Mouse (Mus musculus): ENCODE results near the gene Ppp2r5a. TPM values are rescaled to one million over a fixed set of nuclear protein-coding genes. Genes with fewer than 3 reads are reported as not detected.

Gene Ppp2r5a
- polyA plus RNA-seq, 1 experiment, result 28.1 TPM

GRCm38 (mm10) chr1:191369140-191369539, 33.9 kb downstream of the Ppp2r5a start:
- Histone ChIP-seq H3K4me3 (no peak overlapping the region), H3K79me2 (ENCODE audit: control insufficient read depth, insufficient read depth) (peaks cover 10% of the 10 kb centered on the region), H3ac (ENCODE audit: control insufficient read depth, insufficient read length) (no peak overlapping the region), H3K36me3 (ENCODE audit: control insufficient read depth, insufficient read depth) (peaks cover 20% of the 10 kb centered on the region), H3K4me2 (ENCODE audit: low read depth) (no peak overlapping the region), H3K27me3 (ENCODE audit: control insufficient read depth, insufficient read depth, insufficient read length) (no peaks in the 10 kb centered on the region)
- no peak for TF ChIP-seq USF1 (IDR thresholded peaks at IDR 0.05; ENCODE audit: low read depth)
- TF ChIP-seq POLR2A (IDR thresholded peaks at IDR 0.05; ENCODE audit: insufficient read length, low read depth), result no peak
- TF ChIP-seq E2F4 (IDR thresholded peaks at IDR 0.05; ENCODE audit: insufficient read depth), result no peak
- TF ChIP-seq MAX (IDR thresholded peaks at IDR 0.05; ENCODE audit: low read depth), result no peak
- TF ChIP-seq MYOD1 (IDR thresholded peaks at IDR 0.05; ENCODE audit: control insufficient read depth in 1 of 3, insufficient read length in 2 of 3, low read depth in 2 of 3), result no peak
- TF ChIP-seq MYOG (IDR thresholded peaks at IDR 0.05; ENCODE audit: control insufficient read depth in 1 of 3, insufficient read depth in 1 of 3, insufficient read length in 2 of 3, low read depth in 2 of 3), result no peak

GRCm38 (mm10) chr1:191368193-191368592, 34.9 kb downstream of the Ppp2r5a start:
- TF ChIP-seq SRF (IDR thresholded peaks at IDR 0.05; ENCODE audit: control insufficient read depth, insufficient read length, low read depth) (no peak), USF1 (IDR thresholded peaks at IDR 0.05; ENCODE audit: low read depth) (no peak), REST (IDR thresholded peaks at IDR 0.05; ENCODE audit: insufficient read depth, insufficient read length) (no peak), CEBPB (IDR thresholded peaks at IDR 0.05; ENCODE audit: insufficient read depth, poor library complexity, severe bottlenecking) (no peak), TCF12 (IDR thresholded peaks at IDR 0.05; ENCODE audit: insufficient read depth, poor library complexity, severe bottlenecking) (no peak), POLR2A (IDR thresholded peaks at IDR 0.05; ENCODE audit: insufficient read length, low read depth) (no peak), POLR2AphosphoS2 (IDR thresholded peaks at IDR 0.05; ENCODE audit: insufficient read length, low read depth) (no peak), MYOD1 (IDR thresholded peaks at IDR 0.05; ENCODE audit: control insufficient read depth in 1 of 3, insufficient read length in 2 of 3, low read depth in 2 of 3) (no peak)
- peaks cover 20% of the 10 kb centered on the region for H3K36me3 ChIP-seq (ENCODE audit: control insufficient read depth, insufficient read depth)

GRCm38 (mm10) chr1:191364477-191364876, 38.6 kb downstream of the Ppp2r5a start:
- no peak overlapping the region for H3ac ChIP-seq (ENCODE audit: control insufficient read depth, insufficient read length)
- H3K36me3 ChIP-seq (ENCODE audit: control insufficient read depth, insufficient read depth), result peaks cover 21% of the 10 kb centered on the region
- H3K4me2 ChIP-seq (ENCODE audit: low read depth), result no peak overlapping the region
- H3K4me3 ChIP-seq, result no peak overlapping the region
- H3K27me3 ChIP-seq (ENCODE audit: control insufficient read depth, insufficient read depth, insufficient read length), result no peaks in the 10 kb centered on the region
- TF ChIP-seq TCF3 (IDR thresholded peaks at IDR 0.05; ENCODE audit: insufficient read length, low read depth) (no peak), REST (IDR thresholded peaks at IDR 0.05; ENCODE audit: insufficient read depth, insufficient read length) (no peak), TCF12 (IDR thresholded peaks at IDR 0.05; ENCODE audit: insufficient read depth, poor library complexity, severe bottlenecking) (no peak), MYOG (IDR thresholded peaks at IDR 0.05; ENCODE audit: control insufficient read depth in 1 of 3, insufficient read depth in 1 of 3, insufficient read length in 2 of 3, low read depth in 2 of 3) (no peak), POLR2A (IDR thresholded peaks at IDR 0.05; ENCODE audit: insufficient read length, low read depth) (no peak), MAX (IDR thresholded peaks at IDR 0.05; ENCODE audit: low read depth) (no peak), CEBPB (IDR thresholded peaks at IDR 0.05; ENCODE audit: insufficient read depth, poor library complexity, severe bottlenecking) (no peak), MYOD1 (IDR thresholded peaks at IDR 0.05; ENCODE audit: control insufficient read depth in 1 of 3, insufficient read length in 2 of 3, low read depth in 2 of 3) (no peak), SRF (IDR thresholded peaks at IDR 0.05; ENCODE audit: control insufficient read depth, insufficient read length, low read depth) (no peak), POLR2AphosphoS2 (IDR thresholded peaks at IDR 0.05; ENCODE audit: insufficient read length, low read depth) (no peak), USF1 (IDR thresholded peaks at IDR 0.05; ENCODE audit: low read depth) (no peak), E2F4 (IDR thresholded peaks at IDR 0.05; ENCODE audit: insufficient read depth) (no peak)
- H3K79me2 ChIP-seq (ENCODE audit: control insufficient read depth, insufficient read depth), result peaks cover 9% of the 10 kb centered on the region

More at GRCm38 (mm10) chr1:191368193-191368592, 34.9 kb downstream of the Ppp2r5a start:
- Histone ChIP-seq H3ac (ENCODE audit: control insufficient read depth, insufficient read length) (no peak overlapping the region), H3K27me3 (ENCODE audit: control insufficient read depth, insufficient read depth, insufficient read length) (no peaks in the 10 kb centered on the region), H3K4me2 (ENCODE audit: low read depth) (no peak overlapping the region), H3K79me2 (ENCODE audit: control insufficient read depth, insufficient read depth) (peaks cover 5% of the 10 kb centered on the region), H3K4me3 (no peak overlapping the region)

DNA sequence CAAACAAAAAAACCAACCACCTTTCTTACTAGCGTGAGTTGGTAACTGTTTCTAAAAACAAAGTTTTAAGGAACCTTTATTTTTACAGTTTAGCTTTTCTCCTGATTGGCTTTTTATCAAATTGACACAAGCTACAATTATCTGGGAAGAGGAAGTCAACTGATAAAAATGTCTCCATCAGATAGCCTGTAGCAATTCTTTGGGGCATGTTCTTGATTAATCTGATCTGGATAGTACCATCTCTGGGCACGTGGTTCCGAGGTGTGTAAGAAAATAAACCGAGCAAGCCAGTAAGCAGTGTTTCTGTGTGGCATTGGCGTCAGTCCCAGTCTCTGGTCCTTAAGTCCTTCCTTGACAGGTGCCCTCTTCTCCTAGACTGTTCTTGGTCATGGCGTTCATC, 40.7 kb downstream of the Ppp2r5a start:
- TF ChIP-seq TCF3 (IDR thresholded peaks at IDR 0.05; ENCODE audit: insufficient read length, low read depth), result no peak
- Histone ChIP-seq H3K27me3 (ENCODE audit: control insufficient read depth, insufficient read depth, insufficient read length) (no peaks in the 10 kb centered on the region), H3K4me2 (ENCODE audit: low read depth) (no peak overlapping the region), H3K36me3 (ENCODE audit: control insufficient read depth, insufficient read depth) (peaks cover 24% of the 10 kb centered on the region), H3K4me3 (no peak overlapping the region), H3ac (ENCODE audit: control insufficient read depth, insufficient read length) (no peak overlapping the region), H3K79me2 (ENCODE audit: control insufficient read depth, insufficient read depth) (peaks cover 9% of the 10 kb centered on the region)

- H3K36me3 ChIP-seq (ENCODE audit: control insufficient read depth, insufficient read depth), result peaks cover 41% of the 10 kb centered on the region
- no peak overlapping the region for H3K4me2 ChIP-seq (ENCODE audit: low read depth)
- H3K79me2 ChIP-seq (ENCODE audit: control insufficient read depth, insufficient read depth), result peaks cover 9% of the 10 kb centered on the region
- no peaks in the 10 kb centered on the region for H3K27me3 ChIP-seq (ENCODE audit: control insufficient read depth, insufficient read depth, insufficient read length)
- H3K4me3 ChIP-seq, result no peak overlapping the region
- no peak overlapping the region for H3ac ChIP-seq (ENCODE audit: control insufficient read depth, insufficient read length)
- TF ChIP-seq USF1 (IDR thresholded peaks at IDR 0.05; ENCODE audit: low read depth), result no peak
- no peak for TF ChIP-seq TCF12 (IDR thresholded peaks at IDR 0.05; ENCODE audit: insufficient read depth, poor library complexity, severe bottlenecking)
- TF ChIP-seq MAX (IDR thresholded peaks at IDR 0.05; ENCODE audit: low read depth), result no peak
- no peak for TF ChIP-seq TCF3 (IDR thresholded peaks at IDR 0.05; ENCODE audit: insufficient read length, low read depth)
- no peak for TF ChIP-seq CEBPB (IDR thresholded peaks at IDR 0.05; ENCODE audit: insufficient read depth, poor library complexity, severe bottlenecking)
- TF ChIP-seq MYOD1 (IDR thresholded peaks at IDR 0.05; ENCODE audit: control insufficient read depth in 1 of 3, insufficient read length in 2 of 3, low read depth in 2 of 3), result no peak
- TF ChIP-seq E2F4 (IDR thresholded peaks at IDR 0.05; ENCODE audit: insufficient read depth), result no peak
- no peak for TF ChIP-seq POLR2A (IDR thresholded peaks at IDR 0.05; ENCODE audit: insufficient read length, low read depth)
- TF ChIP-seq MYOG (IDR thresholded peaks at IDR 0.05; ENCODE audit: control insufficient read depth in 1 of 3, insufficient read depth in 1 of 3, insufficient read length in 2 of 3, low read depth in 2 of 3), result no peak
- TF ChIP-seq REST (IDR thresholded peaks at IDR 0.05; ENCODE audit: insufficient read depth, insufficient read length), result no peak
- TF ChIP-seq SRF (IDR thresholded peaks at IDR 0.05; ENCODE audit: control insufficient read depth, insufficient read length, low read depth), result no peak
- no peak for TF ChIP-seq POLR2AphosphoS2 (IDR thresholded peaks at IDR 0.05; ENCODE audit: insufficient read length, low read depth)
Observed at GRCm38 (mm10) chr1:191359478-191359877, 43.6 kb downstream of the Ppp2r5a start.

All from myocyte (in vitro differentiated cells).